Mouse (Mus musculus) layer of hippocampus, postnatal 10 days (tissue): Measurements from ENCODE around the gene Arf6. TPM values are rescaled to one million over a fixed set of nuclear protein-coding genes. Genes with fewer than 3 reads are reported as not detected.
"Not testable (repeated sequence)": the region's sequence is repeated elsewhere in the genome, so short reads cannot be mapped to it uniquely, and the experiment has no call there.

Experiments
- DNase-seq, 2 experiments: peaks; one replicate each; pipeline ENCODE4 v3.0.0; 2021; ENCODE audit warnings: low spot score in 2 of 2
- total RNA-seq, 2 experiments: library from RNA; stranded (reverse); gene quantifications; 2 replicates each; pipeline ENCODE4 v1.2.3; 2021

Gene Arf6
- total RNA-seq, 2 experiments from 2014 or later: 64.8 to 69.0 TPM

DNA sequence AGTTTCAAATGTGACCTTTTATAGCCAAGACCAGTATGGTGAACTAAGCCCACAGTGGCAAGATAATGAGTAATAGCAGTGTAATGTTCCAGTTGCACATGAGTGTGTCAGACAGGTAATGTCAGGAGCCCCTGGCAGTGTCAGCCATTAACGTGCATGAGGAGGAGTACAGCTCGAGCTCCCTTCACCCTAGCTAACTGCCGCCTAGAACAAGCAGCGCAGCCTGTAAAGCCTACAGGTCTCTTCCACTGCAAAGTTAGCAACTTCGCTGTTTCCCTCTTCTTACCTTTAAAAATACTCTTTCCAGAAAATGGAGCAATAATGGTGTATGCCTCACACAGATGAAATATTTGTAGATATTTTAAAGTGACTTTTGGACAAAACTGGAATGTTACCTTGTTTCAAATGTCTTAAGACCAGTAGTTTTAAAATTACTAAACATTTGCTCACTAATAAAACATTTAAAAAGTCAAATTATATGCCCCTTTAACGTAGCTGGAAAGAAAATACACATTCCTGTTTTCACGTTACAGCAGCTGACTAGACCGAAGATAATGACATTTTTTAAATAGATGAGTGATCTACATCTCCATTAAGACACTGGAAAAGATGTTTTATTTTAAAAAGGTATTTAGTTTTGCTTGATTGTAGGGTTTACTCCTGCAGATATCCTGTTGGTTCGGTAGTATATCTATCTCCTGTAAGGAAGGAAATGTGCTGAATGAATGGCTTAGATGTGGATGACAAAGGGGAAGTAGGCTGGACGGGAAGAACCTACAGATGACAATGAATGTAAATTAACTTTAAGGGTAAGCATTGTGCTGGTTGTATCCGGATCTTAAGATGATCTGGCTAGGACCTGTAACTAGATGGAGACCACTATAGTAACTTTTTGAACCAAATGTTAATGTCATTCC lies 2.2 kb downstream of the Arf6 start:
- DNase-seq: no peak

DNA sequence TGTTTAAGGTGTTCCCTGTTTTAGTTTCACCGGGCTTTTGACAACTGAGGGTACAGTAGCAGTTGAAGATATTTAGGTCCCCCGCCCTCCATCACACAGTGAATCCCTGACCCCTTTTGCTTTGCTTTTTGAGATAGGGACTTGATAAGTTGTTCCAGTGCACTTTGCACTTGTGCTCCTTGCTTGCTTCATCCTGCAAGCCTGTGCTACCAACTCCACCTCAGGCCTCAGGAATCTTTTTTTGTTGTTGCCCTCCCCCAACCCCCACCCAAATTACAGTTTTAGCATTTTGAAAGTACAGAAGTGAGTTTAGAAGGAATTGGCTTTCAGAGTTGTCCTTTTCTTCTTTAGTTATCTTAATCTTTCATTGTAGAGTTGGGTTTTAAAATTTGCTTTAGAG lies 4.2 kb downstream of the Arf6 start:
- no peak for DNase-seq

DNA sequence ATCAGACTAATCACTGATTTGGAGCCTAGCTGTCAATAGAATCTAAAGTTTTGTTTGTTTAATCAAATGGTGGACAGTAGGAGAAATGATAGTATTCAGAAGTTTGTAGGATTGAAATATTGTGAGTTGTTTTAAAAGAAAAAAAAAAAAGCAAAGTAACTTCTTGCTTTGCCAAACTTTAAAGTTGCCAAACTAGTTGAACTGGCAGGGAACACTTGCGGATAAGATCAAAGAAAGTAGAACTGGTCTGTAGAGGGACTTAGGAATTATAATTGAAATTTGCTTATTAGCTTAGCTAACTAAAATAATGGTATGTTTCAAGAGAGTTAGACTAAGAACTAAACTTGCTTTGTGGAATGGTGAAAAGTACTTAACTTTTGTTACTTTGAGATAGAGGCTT lies 5.2 kb downstream of the Arf6 start:
- DNase-seq: no peak

DNA sequence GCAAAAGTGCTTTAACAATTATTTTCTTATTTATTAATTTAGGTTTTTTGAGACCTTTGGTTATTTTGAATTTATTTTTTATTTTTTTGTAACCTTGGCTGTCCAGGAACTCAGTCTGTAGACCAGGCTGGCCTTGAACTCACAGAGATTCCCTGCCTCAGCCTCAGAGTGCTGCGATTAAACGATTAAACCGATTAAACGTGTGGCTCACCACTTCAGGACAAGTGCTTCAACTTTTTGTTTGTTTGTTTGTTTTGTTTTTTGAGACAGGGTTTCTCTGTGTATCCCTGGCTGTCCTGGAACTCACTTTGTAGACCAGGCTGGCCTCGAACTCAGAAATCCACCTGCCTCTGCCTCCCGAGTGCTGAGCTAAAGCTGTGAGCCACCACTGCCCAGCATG lies 5.7 kb downstream of the Arf6 start:
- not testable (repeated sequence) for DNase-seq

DNA sequence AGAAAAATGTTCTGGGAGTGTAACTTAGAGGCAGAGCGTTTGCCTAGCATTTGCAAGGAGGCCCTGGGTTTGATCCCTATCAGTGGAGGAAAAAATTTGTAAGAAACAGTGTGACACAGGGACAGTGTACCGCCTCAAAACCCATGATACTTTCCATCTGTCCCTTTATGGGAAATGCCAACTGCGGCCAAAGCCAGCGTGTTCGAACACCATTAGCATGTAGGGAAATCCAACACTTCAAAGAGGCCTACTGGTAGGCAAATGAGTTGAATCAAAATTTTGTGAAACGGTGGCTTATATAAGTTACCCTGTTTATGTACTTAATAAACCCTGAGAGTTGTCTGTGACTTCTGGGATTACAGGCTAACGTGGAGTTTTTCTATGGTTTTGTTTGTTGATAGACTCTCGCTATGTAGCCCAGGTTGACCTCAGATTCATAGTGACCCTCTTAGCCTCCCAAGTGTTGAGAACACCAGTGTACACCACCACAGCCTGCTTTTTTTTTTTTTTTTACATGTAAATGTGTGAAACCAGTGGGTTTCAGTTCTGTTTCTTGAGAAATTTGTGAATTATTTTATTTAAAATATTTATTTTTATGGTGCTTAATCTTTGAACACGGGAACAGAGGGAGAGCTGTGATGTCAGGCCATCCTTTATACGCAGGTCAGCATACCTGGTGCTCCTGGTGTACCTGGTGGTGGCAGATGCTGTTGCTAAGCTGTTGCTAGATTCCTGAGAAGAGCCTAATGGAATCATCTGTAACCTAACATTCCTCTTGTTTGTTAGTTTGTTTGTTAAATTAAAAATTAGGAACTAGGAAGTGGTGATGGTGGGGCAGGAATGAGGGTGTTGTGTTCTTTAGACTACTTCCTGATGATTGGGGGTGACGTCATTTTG lies 6.9 kb downstream of the Arf6 start:
- DNase-seq: no peak

DNA sequence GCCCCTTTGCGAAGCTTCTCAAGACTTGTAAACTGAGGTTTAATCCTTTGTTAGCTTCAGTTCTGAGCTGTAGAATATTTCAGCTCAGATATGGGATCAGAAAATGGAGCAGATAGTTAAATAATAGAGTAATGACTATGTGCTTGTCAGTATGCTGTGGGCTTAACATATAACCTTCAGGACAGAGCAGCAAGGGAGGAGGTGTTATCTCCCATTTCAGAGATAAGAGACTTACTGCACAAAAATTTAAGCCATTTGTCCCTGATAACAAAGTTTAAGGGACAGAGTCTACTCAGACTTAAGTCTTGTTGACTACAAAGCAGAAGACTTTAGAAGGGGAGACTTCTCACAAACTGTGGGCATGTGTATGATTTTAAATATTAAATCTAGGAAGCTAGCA lies 10.9 kb downstream of the Arf6 start:
- no peak for DNase-seq

DNA sequence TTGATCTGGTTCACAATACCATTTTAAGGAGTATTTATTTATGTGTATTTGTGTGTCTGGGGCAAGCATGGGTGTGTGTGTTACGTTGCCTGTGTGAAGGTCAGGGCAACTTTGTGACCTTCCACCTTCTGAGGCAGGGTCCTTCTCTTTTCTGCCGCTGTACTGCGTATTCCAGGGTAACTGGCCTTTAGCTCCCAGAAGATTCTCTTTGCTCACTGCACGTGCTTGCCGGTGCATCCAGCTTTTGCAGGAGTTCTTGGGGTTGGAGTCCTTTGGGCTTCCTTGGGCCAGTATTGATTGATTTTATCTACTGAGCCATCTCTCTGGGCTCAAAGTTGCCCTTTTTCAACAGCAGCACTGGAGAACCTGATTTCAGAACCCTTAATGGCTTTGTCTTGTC lies 12.7 kb downstream of the Arf6 start:
- DNase-seq: no peak

DNA sequence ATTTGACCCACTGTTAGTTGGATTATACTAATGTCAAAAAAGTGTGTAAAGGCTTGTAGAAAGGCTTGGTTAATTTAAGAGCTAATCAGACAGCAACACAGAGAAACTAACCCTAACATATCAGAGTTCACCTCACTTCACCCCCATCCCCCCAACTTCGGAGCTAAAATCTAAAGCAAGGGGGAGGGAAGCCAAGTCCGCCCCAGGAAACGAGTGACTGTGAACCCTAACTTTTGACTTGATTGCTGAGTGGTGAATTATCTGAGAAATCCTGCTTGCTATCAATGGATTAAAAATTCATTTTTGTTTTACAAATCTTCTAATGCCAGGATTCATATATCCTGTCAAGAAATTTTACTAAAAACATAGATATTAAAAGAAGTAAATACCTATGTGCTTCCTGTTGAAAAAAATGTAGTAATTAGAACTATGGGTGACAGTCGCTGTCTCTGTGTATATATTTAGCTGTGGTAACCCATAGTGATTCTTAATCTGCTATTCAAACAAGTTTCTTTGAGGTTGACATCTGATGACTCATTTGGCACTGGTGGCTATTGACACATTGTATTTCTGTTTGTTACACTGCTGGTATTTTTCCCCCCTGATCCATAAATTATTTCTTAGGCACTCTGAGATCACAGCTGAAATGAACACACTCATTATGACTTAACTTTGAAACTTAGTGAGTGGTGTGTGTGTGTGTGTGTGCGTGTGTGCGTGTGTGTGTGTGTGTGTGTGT lies 13.8 kb downstream of the Arf6 start:
- no peak for DNase-seq

DNA sequence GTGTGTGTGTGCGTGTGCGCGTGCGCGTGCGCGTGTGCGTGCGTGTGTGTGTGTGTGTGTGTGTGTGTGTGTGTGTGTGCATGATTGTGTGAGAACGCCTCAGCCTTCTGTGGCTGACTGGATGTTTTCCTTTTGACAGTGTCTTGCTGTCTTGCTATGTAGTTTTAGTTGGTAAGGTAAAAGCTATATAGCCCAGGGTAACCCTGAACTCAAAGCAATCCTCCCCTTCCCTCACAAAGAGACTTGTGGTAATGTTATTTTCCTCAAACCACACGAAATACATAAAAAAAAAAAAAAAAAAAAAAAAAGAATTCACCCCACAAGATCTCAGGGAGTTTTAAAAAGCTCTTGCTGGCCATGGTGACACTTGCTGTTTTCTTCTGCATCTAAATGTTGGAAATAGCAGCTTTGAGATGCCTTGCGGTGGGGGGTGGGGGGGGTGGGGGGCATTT lies 14.4 kb downstream of the Arf6 start:
- not testable (repeated sequence) for DNase-seq

DNA sequence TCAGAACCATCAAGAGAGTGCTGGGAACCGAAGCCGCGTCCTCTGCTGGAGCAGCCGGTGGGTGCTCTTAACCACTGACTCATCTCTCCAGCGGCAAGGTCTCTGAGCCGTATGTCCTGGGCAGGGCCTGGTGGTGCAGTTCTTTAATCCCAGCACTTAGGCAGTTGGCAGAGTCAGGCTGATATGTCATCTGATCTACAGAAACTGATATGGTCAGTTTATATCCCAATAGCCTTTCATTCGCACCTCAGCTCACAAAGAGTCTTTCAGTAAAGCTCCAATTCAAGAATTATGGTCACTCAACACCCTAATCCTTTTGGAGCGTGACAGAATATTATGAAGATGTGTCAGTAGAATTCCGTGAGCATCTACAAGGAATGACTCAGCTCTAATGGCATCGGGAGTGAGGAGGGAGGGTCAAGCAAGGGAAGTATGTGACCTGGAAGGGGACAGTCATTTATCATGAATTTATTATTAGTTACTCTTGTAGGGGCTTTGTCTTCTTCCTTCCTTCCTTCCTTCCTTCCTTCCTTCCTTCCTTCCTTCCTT lies 16.4 kb downstream of the Arf6 start:
- no peak for DNase-seq

DNA sequence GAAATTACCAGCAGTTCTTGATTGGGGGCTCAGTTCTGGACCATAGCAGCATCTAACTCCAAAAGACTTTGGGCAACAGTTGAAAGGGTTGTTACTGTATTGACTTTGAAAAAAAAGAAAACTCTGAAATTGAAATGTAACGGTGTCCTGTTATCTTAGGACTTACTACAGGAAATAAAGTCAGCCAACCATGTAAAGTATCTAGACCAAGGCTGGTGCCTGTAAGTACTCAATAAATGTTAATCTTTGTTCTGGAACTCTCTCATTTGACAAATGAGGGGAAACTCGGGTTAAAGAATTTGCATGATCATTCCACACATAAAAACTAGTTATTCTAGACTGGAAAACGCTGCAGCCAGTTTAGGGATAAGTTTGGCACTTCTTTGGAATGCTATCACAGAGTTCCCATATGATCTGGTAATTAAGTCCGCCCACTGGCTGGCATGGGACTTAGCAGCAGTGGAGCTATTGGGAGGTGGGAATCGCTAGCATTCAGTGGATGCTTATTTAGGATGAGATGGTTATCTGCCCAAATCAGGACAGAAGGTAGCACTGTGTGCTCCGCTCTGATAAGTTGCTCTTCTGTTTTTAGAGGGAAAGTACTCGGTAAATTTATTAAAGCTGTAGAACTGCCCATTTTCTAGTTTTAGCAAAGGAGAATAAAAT lies 17.5 kb downstream of the Arf6 start:
- DNase-seq: no peak

DNA sequence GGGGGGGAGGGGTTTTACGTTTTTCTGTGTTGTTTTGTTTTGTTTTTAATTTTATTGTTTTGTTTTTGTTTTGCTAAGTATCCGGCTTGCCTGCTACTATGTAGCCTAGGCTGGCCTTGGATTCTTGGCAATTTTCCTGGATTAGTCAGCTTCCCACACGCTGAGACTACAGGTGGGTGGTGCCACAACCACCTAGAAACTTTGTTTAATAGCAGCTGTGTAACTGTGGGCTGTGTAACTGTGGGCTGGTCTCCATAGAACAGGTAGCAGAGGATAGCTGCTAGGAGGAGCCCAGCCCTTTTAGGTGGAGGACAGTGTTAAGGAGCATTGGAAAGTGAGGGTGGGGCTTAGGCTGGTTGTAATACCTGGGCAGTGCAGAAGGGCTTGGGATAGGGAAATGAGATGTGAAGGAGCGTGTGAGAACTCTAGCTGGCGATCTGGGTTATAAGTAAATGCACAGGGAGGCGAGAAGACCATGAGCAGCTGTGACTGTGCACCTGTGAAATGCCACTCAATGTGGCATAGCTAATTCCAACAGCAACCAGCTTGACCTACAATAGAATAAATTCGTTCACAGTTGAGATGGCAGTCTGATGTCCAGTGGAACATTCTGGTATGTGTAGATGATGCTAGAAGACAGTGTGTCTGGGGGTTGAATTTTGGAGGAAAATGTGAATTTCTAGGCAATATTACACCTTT lies 18.2 kb downstream of the Arf6 start:
- no peak for DNase-seq

DNA sequence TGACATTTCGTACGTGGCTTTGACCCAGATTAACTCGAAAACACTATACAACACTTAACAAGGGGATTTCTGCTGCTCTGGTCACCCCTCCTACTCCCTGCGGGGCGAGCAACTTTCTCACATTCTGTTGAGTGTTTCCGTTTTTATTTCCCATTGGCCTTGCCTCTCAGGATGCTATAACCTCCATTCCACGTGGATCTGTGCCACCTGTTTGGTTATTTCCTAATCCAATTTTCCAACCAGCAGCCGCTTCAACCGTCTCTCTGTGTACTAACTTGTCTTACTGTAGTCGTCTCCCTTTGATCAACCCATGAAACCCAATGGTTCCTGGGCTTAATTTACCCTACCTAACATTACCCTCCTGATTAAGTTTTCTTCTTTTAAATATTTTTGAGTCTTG lies 21.1 kb downstream of the Arf6 start:
- DNase-seq: no peak

DNA sequence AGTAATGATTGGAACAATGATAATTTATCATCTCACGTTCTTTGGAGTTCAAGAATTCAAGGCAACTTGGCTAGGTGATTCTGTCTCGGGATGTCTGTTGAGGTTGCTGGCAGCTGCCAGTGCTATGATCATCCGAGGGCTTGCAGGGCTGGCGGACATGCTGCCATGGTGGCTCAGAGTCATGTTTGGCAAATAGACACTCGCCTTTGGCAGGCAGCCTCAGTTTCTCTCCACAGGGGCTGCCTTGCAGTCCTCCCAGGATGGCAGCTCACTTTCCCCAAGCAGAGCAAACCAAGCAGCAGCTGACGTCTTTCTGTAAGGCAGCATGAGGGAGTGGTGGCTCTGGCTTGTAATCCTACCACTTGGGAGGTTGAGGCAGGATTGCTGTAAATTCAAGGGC lies 22.5 kb downstream of the Arf6 start:
- peak; percentile 44 to 64 for DNase-seq

DNA sequence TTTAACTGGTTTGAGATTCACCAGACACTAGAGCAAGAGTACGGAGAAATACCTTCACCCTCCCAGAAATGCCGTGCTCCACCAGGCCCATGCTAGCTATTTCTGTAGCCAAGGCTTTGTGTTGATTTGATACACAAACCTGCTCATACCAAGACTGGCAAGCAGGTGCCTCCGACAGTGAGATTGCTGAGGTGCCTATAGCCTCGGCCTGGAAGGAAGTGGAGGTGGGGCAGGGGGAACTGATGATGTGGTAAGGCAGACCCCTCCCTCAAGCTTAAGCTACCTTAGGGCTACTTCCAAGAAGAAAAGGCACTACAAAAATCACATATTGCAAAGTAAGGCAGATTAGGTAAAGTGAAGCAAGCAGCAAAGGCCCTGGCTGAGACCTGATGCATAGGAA lies 28.4 kb downstream of the Arf6 start:
- no peak for DNase-seq

DNA sequence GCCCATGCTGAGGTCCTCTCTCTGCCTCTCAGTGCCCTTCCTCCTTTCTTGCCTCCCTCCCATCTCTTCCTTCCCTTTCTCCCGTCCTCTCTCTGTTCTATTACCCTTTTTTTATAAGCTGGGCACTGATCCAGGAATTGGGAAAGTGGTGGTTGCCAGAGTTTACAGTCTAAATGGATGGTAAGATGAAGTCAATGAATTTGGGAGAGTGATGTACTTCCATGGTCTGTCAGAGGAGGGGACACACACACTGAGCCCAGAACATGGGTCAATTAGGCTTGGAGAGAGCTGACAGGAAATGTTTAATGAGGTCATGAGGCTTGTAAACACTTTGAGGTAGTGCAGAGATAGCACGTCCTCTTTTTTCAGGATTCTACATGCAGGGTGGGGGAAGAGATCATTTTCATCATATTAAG lies 28.9 kb downstream of the Arf6 start:
- no peak for DNase-seq

DNA sequence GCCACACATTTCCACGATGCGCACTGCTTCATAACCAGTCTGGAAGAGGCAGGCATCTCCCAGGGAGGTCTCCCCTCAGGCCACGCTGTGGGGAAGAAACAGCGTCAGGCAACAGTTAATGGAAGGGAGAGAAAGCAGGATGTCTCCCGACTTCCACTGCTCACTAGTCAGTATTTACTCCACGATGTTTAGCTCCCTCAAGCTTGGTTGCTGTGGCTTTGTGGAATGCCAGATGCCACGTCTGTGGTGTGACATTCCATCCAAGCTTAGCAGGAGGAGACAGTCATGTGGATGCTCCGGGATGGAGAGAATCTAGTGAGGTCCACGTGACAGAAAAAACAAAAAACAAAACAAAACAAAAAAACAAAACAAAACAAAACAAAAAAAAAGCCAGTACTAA lies 30.1 kb downstream of the Arf6 start:
- no peak for DNase-seq

DNA sequence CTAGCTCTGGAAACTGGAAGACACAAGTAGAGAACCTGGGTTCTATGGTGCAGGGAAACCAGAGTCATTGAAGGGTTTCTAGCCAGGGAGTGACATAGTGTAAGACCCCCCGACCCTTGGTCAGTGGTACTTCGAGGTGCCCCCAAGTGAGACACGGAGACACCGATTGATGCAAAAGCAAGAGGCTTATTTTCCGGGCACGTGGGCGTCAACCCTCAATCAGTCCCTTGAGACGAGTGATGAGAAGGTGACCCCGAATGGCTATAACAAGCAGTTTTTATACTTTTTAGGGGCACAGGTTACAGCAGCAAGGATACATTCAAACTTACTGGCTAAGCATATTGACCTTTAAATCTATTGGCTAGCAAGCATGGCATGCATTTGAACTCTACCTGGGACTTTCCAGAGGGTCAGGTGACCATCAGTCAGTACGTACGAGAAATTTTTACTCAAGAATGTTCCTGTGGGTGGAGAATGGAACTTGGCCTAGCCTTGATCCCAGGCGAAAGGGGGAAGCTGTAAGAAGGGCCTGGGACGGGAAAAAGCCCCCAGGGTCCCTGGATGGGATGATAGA lies 30.7 kb downstream of the Arf6 start:
- no peak for DNase-seq

DNA sequence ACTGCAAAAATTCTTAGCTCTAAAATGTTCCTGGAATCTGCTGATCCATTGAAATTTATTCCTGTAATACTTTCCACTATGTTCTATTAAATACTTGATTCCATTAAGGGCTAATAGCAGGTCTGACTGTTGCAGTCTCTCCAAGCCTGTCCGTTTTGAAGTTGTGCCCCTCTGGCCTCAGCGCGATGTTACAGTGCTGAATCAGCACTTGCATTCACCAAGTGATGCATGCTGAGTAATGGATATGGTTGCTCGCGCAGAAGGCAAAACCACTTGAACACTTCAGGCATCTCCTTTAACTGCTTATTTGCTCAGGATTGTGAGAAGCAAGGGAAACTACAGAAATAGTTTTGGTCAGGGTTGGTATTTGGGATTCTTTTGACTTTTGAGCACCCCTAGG lies 38.8 kb downstream of the Arf6 start:
- DNase-seq: no peak

DNA sequence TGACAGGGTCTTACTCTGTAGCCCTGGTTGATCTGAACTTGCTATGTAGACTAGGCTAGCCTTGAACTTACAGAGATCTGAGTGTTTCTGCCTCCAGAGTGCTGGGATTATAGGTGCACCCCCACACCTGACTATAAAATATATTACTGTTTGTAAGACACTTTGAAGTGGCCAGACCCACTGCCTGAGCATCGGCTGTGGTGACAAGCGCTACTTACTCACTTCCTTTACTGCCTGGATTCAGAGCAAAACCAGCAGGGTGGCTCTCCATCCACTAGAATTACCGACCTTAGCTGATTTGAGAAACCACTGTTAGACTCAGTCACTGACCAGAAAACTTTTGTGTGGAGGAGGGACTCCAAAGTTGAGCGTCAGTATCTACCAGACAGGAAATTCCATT lies 40.0 kb downstream of the Arf6 start:
- DNase-seq: no peak
